Mouse (Mus musculus): ENCODE measurements around the gene Ctdnep1.

DNA sequence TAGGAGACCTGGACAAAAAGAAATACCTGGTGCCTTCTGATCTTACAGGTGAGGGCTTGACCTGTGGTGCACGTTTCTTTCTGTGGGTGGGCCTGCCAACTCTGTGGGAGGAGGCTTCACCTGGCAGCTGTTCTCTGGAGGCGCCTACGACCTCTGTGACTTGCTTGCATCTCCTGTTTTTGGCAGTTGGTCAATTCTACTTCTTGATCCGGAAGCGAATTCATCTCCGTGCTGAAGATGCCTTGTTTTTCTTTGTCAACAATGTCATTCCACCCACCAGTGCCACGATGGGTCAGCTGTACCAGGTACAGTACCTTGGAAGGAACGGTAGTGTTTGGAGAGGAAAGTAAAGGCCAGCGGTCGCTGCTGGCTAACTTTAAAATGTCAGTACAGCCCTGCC, 11.4 kb downstream of the Ctdnep1 start:
- TF ChIP-seq GABPA (IDR thresholded peaks at IDR 0.05; ENCODE audit: insufficient replicate concordance, low read depth, low read length) (no peak), CTCF (conservative IDR thresholded peaks at IDR 0.05 in 1 of 2, IDR thresholded peaks at IDR 0.05 in 1 of 2; ENCODE audit: low read depth in 2 of 2, low read length in 2 of 2) (no peak), POLR2A (IDR thresholded peaks at IDR 0.05; ENCODE audit: low read depth, low read length) (no peak), JUN (IDR thresholded peaks at IDR 0.05; ENCODE audit: insufficient read depth, low read depth, low read length) (no peak), HCFC1 (IDR thresholded peaks at IDR 0.05; ENCODE audit: low read depth, low read length) (no peak), MYC (IDR thresholded peaks at IDR 0.05; ENCODE audit: low read depth, low read length) (no peak), USF1 (IDR thresholded peaks at IDR 0.05; ENCODE audit: low read depth, low read length) (no peak), ZMIZ1 (IDR thresholded peaks at IDR 0.05; ENCODE audit: low read depth, low read length) (no peak), ZNF384 (IDR thresholded peaks at IDR 0.05; ENCODE audit: low read depth, low read length) (no peak), TCF12 (IDR thresholded peaks at IDR 0.05; ENCODE audit: low read depth, low read length) (no peak), EP300 (IDR thresholded peaks at IDR 0.05; ENCODE audit: low read length) (no peak), MEF2A (IDR thresholded peaks at IDR 0.05; ENCODE audit: borderline replicate concordance, low read depth, low read length) (no peak), MAX (IDR thresholded peaks at IDR 0.05; ENCODE audit: low read length) (no peak), MAZ (IDR thresholded peaks at IDR 0.05; ENCODE audit: low read depth, low read length) (no peak)

All from CH12.LX (cell line).